Mouse (Mus musculus) stomach, embryonic 14.5 days (tissue): ENCODE results near the gene Rexo1. TPM values are rescaled to one million over a fixed set of nuclear protein-coding genes. Genes with fewer than 3 reads are reported as not detected.
A peak's percentile ranks its signal among the peaks of the same experiment; 100 is the strongest.

Experiments
- ATAC-seq: fragments of 200-750 bp; cut with Nextera tagmentation; 2 replicates; pipeline ENCODE4 v1.8.0; 2017; ENCODE audit warnings: low read depth, moderate TSS enrichment; ENCODE audit not compliant: insufficient number of reproducible peaks, insufficient read depth, low FRiP score
- H3K27ac ChIP-seq: fragments of 300-500 bp; sonication (generic); 2 replicates; pipeline ENCODE4 v1.5.1; 2014; ENCODE audit warnings: mild to moderate bottlenecking, low read length, moderate library complexity, mixed read lengths
- H3K27me3 ChIP-seq: fragments of 300-500 bp; sonication (generic); 2 replicates; pipeline ENCODE4 v1.6.1; 2014; ENCODE audit warnings: low read length, control low read depth, mixed read lengths; ENCODE audit not compliant: control insufficient read depth, insufficient read depth
- H3K36me3 ChIP-seq: fragments of 300-500 bp; sonication (generic); 2 replicates; pipeline ENCODE4 v1.6.1; 2014; ENCODE audit warnings: mild to moderate bottlenecking, control low read depth, low read length, moderate library complexity, mixed read lengths; ENCODE audit not compliant: control insufficient read depth, insufficient read depth
- H3K4me1 ChIP-seq: fragments of 300-500 bp; sonication (generic); 2 replicates; pipeline ENCODE4 v1.6.1; 2014; ENCODE audit warnings: low read length, control low read depth, mixed read lengths; ENCODE audit not compliant: control insufficient read depth, insufficient read depth
- H3K4me2 ChIP-seq: fragments of 300-500 bp; sonication (generic); replicated peaks from 2 replicates; pipeline ENCODE4 v1.6.1; 2014; ENCODE audit warnings: low read depth, low read length, control low read depth
- H3K4me3 ChIP-seq: fragments of 300-500 bp; sonication (generic); 2 replicates; pipeline ENCODE4 v1.5.1; 2014; ENCODE audit warnings: low read depth, low read length, control low read depth
- H3K9ac ChIP-seq: fragments of 300-500 bp; sonication (generic); replicated peaks from 2 replicates; pipeline ENCODE4 v1.6.1; 2014; ENCODE audit warnings: low read depth, mild to moderate bottlenecking, control low read depth, low read length, moderate library complexity, mixed read lengths
- H3K9me3 ChIP-seq: fragments of 300-500 bp; sonication (generic); 2 replicates; pipeline ENCODE4 v1.6.1; 2016; ENCODE audit warnings: low read depth, low read length, control low read depth; ENCODE audit not compliant: control insufficient read depth
- WGBS: fragments of 180-500 bp; shearing (Covaris S2); extraction: QIAGEN DNeasy Blood & Tissue Kit; methylation state at CpG from one replicate; pipeline ENCODE4 v1.1.7; 2014; 5-methylcytosine and 5-hydroxymethylcytosine counted together
- polyA plus RNA-seq: library from polyadenylated mRNA; unstranded; fragments of >200 nt; fragmentation: Nextera tagmentation; extraction: Ambion mirVana; gene quantifications from 2 replicates; pipeline ENCODE4 v1.2.1, GENCODE M21; 2014

Gene Rexo1
- polyA plus RNA-seq, 1 experiment from 2014 or later: 22.9 TPM

DNA sequence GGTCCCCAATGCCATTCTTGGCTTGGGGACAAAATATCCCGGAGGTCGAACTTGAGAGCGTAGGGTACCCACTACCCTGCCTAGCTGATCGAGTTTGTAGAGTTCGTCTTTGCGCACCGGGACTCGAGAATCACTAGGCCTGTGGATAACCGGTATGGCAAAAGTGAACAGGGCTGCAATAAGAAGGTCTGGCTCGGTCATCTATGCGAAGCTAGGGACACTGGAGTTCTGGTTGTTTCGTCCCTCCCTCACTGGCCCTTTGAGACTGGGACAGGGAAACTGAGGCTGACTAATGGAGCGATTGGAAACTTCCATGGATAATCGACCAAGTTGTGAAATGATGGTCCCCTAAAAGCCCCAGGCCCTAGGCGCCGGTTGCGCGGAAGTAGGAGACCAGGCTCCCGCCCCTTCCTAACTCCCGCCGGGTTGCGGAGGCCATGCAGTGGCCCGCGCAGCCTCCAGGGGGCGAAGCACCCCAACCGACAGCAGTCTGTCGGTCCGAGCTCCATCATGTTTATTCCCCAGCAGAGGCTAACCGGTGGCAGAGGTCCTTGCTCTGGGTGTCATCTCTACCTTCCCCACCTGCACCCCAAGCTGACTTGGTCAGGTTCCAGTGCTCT is 16.9 kb upstream of the Rexo1 start:
- peaks cover 1% of the 10 kb centered on the region; the same call in 1 of the 2 replicates for H3K36me3 ChIP-seq
- peak overlapping the region; percentile 90 for H3K27ac ChIP-seq
- peak; percentile 40; the same call in 1 of the 2 replicates for ATAC-seq
- peak overlapping the region; percentile 82 for H3K4me3 ChIP-seq
- peak overlapping the region; percentile 19 for H3K9ac ChIP-seq
- no peaks in the 10 kb centered on the region for H3K27me3 ChIP-seq
- peaks cover 28% of the 10 kb centered on the region; the same call in 1 of the 2 replicates for H3K4me1 ChIP-seq
- WGBS: under 1% methylated on average over 29 of the region's 29 CpGs
- no peaks in the 10 kb centered on the region for H3K9me3 ChIP-seq
- H3K4me2 ChIP-seq: peak overlapping the region; percentile 65

DNA sequence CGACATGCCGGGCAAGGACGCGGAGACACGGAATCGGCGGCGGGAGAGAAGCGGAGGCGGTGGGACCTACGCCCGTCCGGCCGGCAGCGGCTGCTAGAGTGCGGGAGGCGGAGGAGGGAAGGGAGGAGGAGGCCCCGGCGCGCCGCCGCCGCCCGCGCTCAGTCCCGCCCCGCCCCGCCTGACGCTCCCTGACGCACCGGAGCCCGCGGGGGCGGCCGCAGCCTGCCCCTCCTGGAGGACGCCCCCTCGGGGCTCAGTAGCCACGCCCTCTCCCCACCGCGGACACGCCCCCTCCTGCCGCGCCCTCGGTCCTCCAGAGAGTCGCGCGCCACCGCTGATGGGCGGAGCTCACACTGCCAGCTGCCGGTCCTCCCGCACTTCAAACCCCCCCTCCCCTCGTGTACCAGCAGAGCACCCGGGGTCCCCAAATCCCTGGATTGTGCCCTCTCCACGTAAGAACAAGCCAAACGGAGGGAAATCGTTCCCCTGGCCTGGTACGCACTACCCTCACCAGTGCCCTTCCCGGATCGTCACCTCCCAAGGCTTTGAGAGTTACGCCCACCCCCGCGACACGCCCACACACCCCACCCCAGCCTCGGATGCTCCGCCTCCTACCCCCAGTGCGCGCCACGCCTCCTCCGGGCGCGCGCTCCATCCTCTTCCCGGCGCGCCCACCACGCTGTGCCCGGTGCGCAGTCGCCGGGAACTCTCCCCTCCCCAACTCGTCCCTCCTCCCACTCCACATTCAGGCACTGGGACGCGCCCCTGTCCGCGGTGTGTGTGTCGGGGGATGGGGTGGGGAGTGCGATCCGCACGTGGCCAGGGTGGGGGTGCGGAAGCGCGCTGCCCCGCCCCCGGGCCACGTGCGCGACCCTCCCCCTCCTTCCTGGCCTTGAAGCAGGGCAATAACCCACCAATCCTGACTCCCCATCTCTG is 16.1 kb upstream of the Rexo1 start, which contains the start of gene Klf16:
Gene Klf16, minus strand, starts transcription at position 127 of the 936 bp plus-strand sequence.
- peak within 1 kb of the TSS; percentile 74 for H3K9ac ChIP-seq
- peak within 1 kb of the TSS; percentile 90 for H3K27ac ChIP-seq
- H3K27me3 ChIP-seq: no peaks in the 10 kb centered on the region
- H3K9me3 ChIP-seq: no peaks in the 10 kb centered on the region
- H3K4me1 ChIP-seq: peaks cover 32% of the 10 kb centered on the region; the same call in 1 of the 2 replicates
- peak within 1 kb of the TSS; percentile 65 for H3K4me2 ChIP-seq
- ATAC-seq: peak; percentile 83
- H3K4me3 ChIP-seq: peak within 1 kb of the TSS; percentile 82
- WGBS: 1% methylated on average over 70 of the region's 97 CpGs
- H3K36me3 ChIP-seq: no peaks in the 10 kb centered on the region; the same call in 1 of the 2 replicates

DNA sequence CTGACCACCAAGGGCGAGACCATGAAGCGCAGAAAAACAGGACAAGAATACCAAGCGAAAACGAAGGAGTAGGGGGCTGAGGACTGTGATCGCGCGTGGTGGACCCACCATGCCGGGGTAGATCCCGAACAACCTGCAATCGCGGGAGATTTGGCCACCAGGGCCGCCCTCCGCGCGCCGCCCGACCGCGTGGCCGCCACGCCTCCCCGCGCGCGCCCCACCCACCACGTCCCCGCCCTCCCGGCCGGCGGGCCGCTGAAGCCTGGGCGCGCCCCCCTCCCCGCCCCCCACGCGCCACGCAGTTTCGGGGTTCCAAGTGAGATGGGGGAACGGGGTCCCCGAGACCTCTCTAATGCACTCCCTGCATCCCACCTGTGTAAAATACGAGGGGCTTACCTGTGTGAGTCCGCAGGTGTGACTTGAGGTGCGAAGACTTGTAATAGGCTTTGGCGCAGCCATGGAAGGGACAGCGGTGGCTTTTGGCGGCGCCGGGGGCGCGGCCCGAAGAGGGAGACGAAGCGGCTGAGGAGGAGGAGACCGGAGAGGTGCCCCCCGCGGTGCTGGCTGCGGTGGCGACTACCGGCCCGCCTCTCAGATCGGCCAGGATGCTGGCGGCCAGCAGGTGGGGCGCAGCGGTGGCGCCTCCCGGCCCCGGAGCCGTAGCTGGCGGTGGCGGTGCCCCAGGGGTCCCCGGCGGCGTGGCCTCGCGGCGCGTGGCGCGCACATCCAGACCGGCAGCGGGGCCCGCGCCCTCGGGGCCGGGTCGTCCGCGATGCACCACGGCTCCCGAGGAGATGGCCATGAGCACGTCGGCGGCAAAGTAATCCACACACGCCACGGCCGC is 15.2 kb upstream of the Rexo1 start:
- Histone ChIP-seq H3K4me2 (peak overlapping the region; percentile 65), H3K4me3 (peak overlapping the region; percentile 82), H3K9ac (peak overlapping the region; percentile 74), H3K27ac (peak overlapping the region; percentile 88), H3K36me3 (no peaks in the 10 kb centered on the region), H3K27me3 (no peaks in the 10 kb centered on the region), H3K9me3 (no peaks in the 10 kb centered on the region), H3K4me1 (peaks cover 40% of the 10 kb centered on the region)
- no peak for ATAC-seq
- WGBS: under 1% methylated on average over 79 of the region's 96 CpGs

DNA sequence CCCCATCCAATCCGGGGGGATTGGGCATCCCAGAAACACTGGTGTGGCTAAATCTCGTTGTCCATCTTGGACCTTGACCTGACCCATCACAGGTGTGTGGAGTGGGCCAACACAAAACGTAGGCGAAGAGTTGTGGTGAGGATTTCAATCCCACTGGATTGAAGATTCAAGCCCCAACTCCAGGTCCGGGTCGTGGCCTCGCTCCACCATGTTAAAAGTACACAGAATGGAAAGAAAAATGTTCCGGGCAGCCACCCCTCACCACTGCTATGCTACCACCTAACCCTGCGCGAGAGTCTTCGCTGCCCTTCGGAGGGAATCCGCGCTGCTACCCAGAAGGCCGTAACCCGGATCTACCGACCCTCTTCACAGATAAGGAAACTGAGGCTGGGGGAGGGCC is 14.6 kb upstream of the Rexo1 start:
- H3K4me3 ChIP-seq: peak overlapping the region; percentile 82
- H3K27ac ChIP-seq: no peak overlapping the region
- H3K36me3 ChIP-seq: no peaks in the 10 kb centered on the region
- no peak for ATAC-seq
- WGBS: 12% methylated on average over 17 of the region's 17 CpGs
- H3K27me3 ChIP-seq: no peaks in the 10 kb centered on the region
- H3K9me3 ChIP-seq: no peaks in the 10 kb centered on the region
- H3K9ac ChIP-seq: peak overlapping the region; percentile 74
- H3K4me1 ChIP-seq: peaks cover 46% of the 10 kb centered on the region
- peak overlapping the region; percentile 65 for H3K4me2 ChIP-seq

- H3K4me2 ChIP-seq: peak overlapping the region; percentile 65; the same call in 1 of the 2 replicates
- WGBS: 68% methylated on average over 3 of the region's 3 CpGs
- no peak overlapping the region for H3K9ac ChIP-seq
- H3K9me3 ChIP-seq: no peaks in the 10 kb centered on the region
- no peaks in the 10 kb centered on the region for H3K36me3 ChIP-seq
- H3K27me3 ChIP-seq: no peaks in the 10 kb centered on the region
- no peak for ATAC-seq
- H3K27ac ChIP-seq: no peak overlapping the region
- H3K4me3 ChIP-seq: no peak overlapping the region
- peaks cover 54% of the 10 kb centered on the region for H3K4me1 ChIP-seq
Observed at GRCm38 (mm10) chr10:80574896-80575295, 13.5 kb upstream of the Rexo1 start.

- H3K9ac ChIP-seq: no peak overlapping the region
- peaks cover 59% of the 10 kb centered on the region for H3K4me1 ChIP-seq
- H3K4me3 ChIP-seq: no peak overlapping the region
- no peaks in the 10 kb centered on the region for H3K9me3 ChIP-seq
- H3K27ac ChIP-seq: no peak overlapping the region; the same call in 1 of the 2 replicates
- H3K4me2 ChIP-seq: peak overlapping the region; percentile 12; the same call in 1 of the 2 replicates
- no peaks in the 10 kb centered on the region for H3K27me3 ChIP-seq
- H3K36me3 ChIP-seq: no peaks in the 10 kb centered on the region
- ATAC-seq: no peak
- WGBS: 61% methylated on average over 9 of the region's 9 CpGs
Observed at GRCm38 (mm10) chr10:80573944-80574343, 12.6 kb upstream of the Rexo1 start.

DNA sequence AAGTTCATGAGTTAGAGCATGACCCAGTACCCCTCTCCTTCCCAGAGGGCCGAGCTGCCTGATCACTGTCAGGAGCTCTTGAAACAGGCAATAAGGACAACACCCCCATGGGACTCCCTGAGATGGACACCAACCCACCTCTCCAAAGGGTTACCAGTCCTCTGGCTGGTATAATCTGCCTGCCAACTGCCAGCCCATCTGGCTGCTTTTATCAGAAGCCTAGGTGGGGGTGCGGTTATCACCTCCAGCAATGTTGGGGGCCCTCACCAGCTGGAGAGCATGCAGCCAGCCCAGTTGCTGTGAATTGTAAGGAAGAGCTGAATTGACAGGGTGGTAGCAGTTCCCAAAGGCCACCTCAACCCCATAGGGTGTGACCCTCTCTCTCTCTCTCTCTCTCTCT is 11.1 kb upstream of the Rexo1 start:
- Histone ChIP-seq H3K27me3 (no peaks in the 10 kb centered on the region), H3K36me3 (peaks cover 11% of the 10 kb centered on the region), H3K4me1 (peaks cover 55% of the 10 kb centered on the region), H3K9me3 (no peaks in the 10 kb centered on the region), H3K4me3 (no peak overlapping the region), H3K4me2 (no peak overlapping the region), H3K27ac (no peak overlapping the region), H3K9ac (no peak overlapping the region)
- WGBS: 86% methylated on average over 2 of the region's 2 CpGs
- no peak for ATAC-seq
